Mouse (Mus musculus) MEL (cell line): Measurements from ENCODE around the gene Asna1.

ENCODE experiments used
- CTCF ChIP-seq, 3 experiments: IDR thresholded peaks in 2 of 3; conservative IDR thresholded peaks in 1 of 3; 2 replicates each; pipeline ENCODE4 v1.5.1; 2011 to 2012; ENCODE audit warnings: low read length in 3 of 3, low read depth in 2 of 3, mild to moderate bottlenecking in 2 of 3, improper control_type of control experiment in 1 of 3, inconsistent platforms in 1 of 3, mixed read lengths in 1 of 3, moderate library complexity in 1 of 3; ENCODE audit not compliant: control insufficient read depth in 1 of 3, insufficient read depth in 1 of 3, poor library complexity in 1 of 3, severe bottlenecking in 1 of 3
- NRF1 ChIP-seq: IDR thresholded peaks from 2 replicates; pipeline ENCODE4 v1.6.1; 2014; ENCODE audit warnings: low read depth, mild to moderate bottlenecking, inconsistent platforms, low read length, improper control_type of control experiment, moderate library complexity; ENCODE audit not compliant: poor library complexity, insufficient read depth, severe bottlenecking

- TF ChIP-seq NRF1 (no peak), CTCF (IDR thresholded peaks at IDR 0.05 in 2 of 3, conservative IDR thresholded peaks at IDR 0.05 in 1 of 3; ENCODE audit: control insufficient read depth in 1 of 3, insufficient read depth in 1 of 3, low read depth in 2 of 3, low read length in 3 of 3, poor library complexity in 1 of 3, severe bottlenecking in 1 of 3) (no peak)
These were observed at the start of gene Asna1 for GRCm38 (mm10) chr8:85025098-85025932.
